Mouse (Mus musculus): ENCODE measurements at regions not wholly inside any gene's neighbourhood (a gene's known extent, or its start where the extent isn't known, plus 50 kb on each side); places are given as distances from the start of the nearest gene placed in this dataset.

DNA sequence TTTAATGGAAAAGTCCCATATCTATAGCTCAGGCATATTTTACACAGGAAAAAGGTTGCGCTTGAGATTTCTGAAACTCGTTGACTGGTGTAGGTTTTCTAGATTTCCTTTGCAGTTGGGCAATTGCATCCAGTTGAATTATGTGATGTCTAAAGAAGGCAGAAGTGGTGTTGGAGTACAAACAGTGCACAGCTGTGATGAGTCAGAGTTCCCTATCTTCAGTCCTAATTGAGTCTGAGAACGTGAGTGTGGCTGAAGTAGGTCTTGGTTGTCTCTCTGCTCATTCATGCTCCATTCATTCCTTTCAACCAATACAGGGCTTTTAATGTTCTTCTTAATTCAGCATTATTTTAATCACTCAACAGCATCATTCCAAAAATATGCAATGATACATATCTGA, 142.9 kb upstream of the Dpyd start:
- Histone ChIP-seq H3K9ac (ENCODE audit: low read depth, low read length) (no peak overlapping the region), H3K4me3 (ENCODE audit: low read length) (no peak overlapping the region), H3K36me3 (ENCODE audit: control insufficient read depth, insufficient read depth, low read length) (no peaks in the 10 kb centered on the region), H3K27ac (ENCODE audit: low read length) (no peak overlapping the region), H3K4me1 (ENCODE audit: control insufficient read depth, insufficient read depth, low read length) (no peaks in the 10 kb centered on the region), H3K4me2 (ENCODE audit: low read depth, low read length) (no peak overlapping the region), H3K27me3 (replicated peaks; ENCODE audit: control insufficient read depth, insufficient read depth, low read length) (no peaks in the 10 kb centered on the region), H3K9me3 (ENCODE audit: control insufficient read depth, low read length) (no peaks in the 10 kb centered on the region)
- WGBS: 70% methylated on average over 3 of the region's 3 CpGs
- no peak for ATAC-seq

GRCm38 (mm10) chr3:118421701-118422100, 140.2 kb upstream of the Dpyd start:
- ATAC-seq: no peak
- H3K4me3 ChIP-seq (ENCODE audit: low read length): no peak overlapping the region
- H3K36me3 ChIP-seq (ENCODE audit: control insufficient read depth, insufficient read depth, low read length): no peaks in the 10 kb centered on the region
- H3K9ac ChIP-seq (ENCODE audit: low read depth, low read length): no peak overlapping the region
- H3K4me1 ChIP-seq (ENCODE audit: control insufficient read depth, insufficient read depth, low read length): no peaks in the 10 kb centered on the region
- H3K4me2 ChIP-seq (ENCODE audit: low read depth, low read length): no peak overlapping the region
- H3K9me3 ChIP-seq (ENCODE audit: control insufficient read depth, low read length): no peaks in the 10 kb centered on the region
- H3K27me3 ChIP-seq (replicated peaks; ENCODE audit: control insufficient read depth, insufficient read depth, low read length): no peaks in the 10 kb centered on the region
- 34% methylated on average over 3 of the region's 3 CpGs for WGBS
- H3K27ac ChIP-seq (ENCODE audit: low read length): no peak overlapping the region

GRCm38 (mm10) chr3:118425748-118426147, 136.2 kb upstream of the Dpyd start:
- peak overlapping the region; percentile 33 for H3K4me3 ChIP-seq (ENCODE audit: low read length)
- no peaks in the 10 kb centered on the region for H3K27me3 ChIP-seq (replicated peaks; ENCODE audit: control insufficient read depth, insufficient read depth, low read length)
- H3K27ac ChIP-seq (ENCODE audit: low read length): no peak overlapping the region
- WGBS: 6% methylated on average over 19 of the region's 19 CpGs
- H3K4me1 ChIP-seq (ENCODE audit: control insufficient read depth, insufficient read depth, low read length): no peaks in the 10 kb centered on the region
- no peak overlapping the region for H3K9ac ChIP-seq (ENCODE audit: low read depth, low read length)
- no peaks in the 10 kb centered on the region for H3K9me3 ChIP-seq (ENCODE audit: control insufficient read depth, low read length)
- 0 out of 2 replicates have a peak, but pooled peaks have one; percentile 33 for ATAC-seq
- H3K4me2 ChIP-seq (ENCODE audit: low read depth, low read length): peak overlapping the region; percentile 49
- no peaks in the 10 kb centered on the region for H3K36me3 ChIP-seq (ENCODE audit: control insufficient read depth, insufficient read depth, low read length)

- no peak overlapping the region for H3K9ac ChIP-seq (ENCODE audit: low read depth, low read length)
- whole genome bisulfite sequencing: under 1% methylated on average over 5 of the region's 5 CpGs
Measured at GRCm38 (mm10) chr3:118428523-118428922, 133.4 kb upstream of the Dpyd start.

DNA sequence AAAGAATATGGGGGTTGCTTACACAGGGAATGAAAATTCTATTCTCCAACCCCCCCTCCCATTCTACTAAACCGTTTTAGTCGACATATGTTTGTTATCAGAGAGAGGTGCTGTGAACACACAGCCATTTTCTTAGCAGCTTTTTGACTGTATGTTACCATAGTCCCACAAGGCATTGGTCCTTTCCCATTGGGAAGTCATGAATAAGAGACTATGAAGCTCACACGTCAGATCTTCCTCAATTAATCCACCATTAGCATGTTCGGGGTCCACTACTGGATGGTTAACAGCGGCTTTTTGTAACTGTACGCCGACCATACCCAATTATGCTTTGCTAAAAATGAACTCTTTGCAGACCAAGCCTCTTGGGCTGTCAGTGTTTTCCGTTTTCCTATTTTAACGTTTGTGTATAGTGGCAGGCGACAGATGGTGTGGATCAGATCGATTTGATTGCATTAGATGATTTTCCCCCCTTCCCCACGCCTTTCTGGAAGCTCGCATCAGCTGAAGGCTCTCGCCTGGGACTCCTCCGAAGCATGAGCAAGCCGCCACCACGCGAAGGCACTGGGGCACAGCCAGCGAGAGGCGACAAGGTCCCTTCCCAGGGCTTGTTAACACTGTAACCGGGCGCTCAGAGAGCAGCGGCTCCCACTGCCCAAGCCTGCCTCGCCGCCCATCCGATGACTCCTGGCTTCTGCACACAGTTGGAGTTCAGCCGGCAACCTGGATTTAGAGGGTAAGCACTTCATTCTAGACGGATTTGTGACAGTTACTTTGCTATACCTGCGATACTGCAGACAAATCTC, 131.9 kb upstream of the Dpyd start:
- no peaks in the 10 kb centered on the region for H3K9me3 ChIP-seq (ENCODE audit: control insufficient read depth, low read length)
- H3K4me2 ChIP-seq (ENCODE audit: low read depth, low read length): peak overlapping the region; percentile 13
- 9% methylated on average over 29 of the region's 29 CpGs for WGBS
- peak overlapping the region; percentile 7 for H3K4me3 ChIP-seq (ENCODE audit: low read length)
- no peak overlapping the region for H3K9ac ChIP-seq (ENCODE audit: low read depth, low read length)
- H3K27me3 ChIP-seq (replicated peaks; ENCODE audit: control insufficient read depth, insufficient read depth, low read length): peaks cover 33% of the 10 kb centered on the region
- H3K4me1 ChIP-seq (ENCODE audit: control insufficient read depth, insufficient read depth, low read length): peaks cover 8% of the 10 kb centered on the region; the same call in 1 of the 2 replicates
- H3K27ac ChIP-seq (ENCODE audit: low read length): no peak overlapping the region
- no peaks in the 10 kb centered on the region for H3K36me3 ChIP-seq (ENCODE audit: control insufficient read depth, insufficient read depth, low read length)
- peak; percentile 39; the same call in 1 of the 2 replicates for ATAC-seq

More at GRCm38 (mm10) chr3:118428523-118428922, 133.4 kb upstream of the Dpyd start:
- no peak overlapping the region for H3K4me3 ChIP-seq (ENCODE audit: low read length)
- peaks cover 21% of the 10 kb centered on the region; the same call in 1 of the 2 replicates for H3K27me3 ChIP-seq (replicated peaks; ENCODE audit: control insufficient read depth, insufficient read depth, low read length)
- no peaks in the 10 kb centered on the region for H3K36me3 ChIP-seq (ENCODE audit: control insufficient read depth, insufficient read depth, low read length)
- H3K27ac ChIP-seq (ENCODE audit: low read length): no peak overlapping the region
- 0 out of 2 replicates have a peak, but pooled peaks cover 2% of the 10 kb centered on the region for H3K4me1 ChIP-seq (ENCODE audit: control insufficient read depth, insufficient read depth, low read length)
- no peak overlapping the region for H3K4me2 ChIP-seq (ENCODE audit: low read depth, low read length)
- no peaks in the 10 kb centered on the region for H3K9me3 ChIP-seq (ENCODE audit: control insufficient read depth, low read length)
- ATAC-seq: no peak

DNA sequence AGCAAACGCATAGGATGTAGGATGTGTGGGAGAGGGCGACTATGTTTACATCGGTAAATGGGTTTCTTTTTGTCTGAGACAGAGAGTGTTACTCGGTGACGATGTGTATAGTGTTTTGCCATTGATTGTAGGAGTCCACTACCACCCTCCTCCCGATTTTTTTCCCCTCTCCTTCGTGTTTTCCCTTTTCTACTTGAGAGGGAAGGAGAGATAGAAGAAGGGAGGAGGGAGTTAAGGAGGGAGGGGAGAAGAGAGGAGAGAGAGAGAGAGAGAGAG, 131.4 kb upstream of the Dpyd start:
- WGBS: 2% methylated on average over 7 of the region's 7 CpGs
- Histone ChIP-seq H3K27ac (ENCODE audit: low read length) (no peak overlapping the region), H3K9ac (ENCODE audit: low read depth, low read length) (no peak overlapping the region), H3K9me3 (ENCODE audit: control insufficient read depth, low read length) (no peaks in the 10 kb centered on the region), H3K4me1 (ENCODE audit: control insufficient read depth, insufficient read depth, low read length) (peaks cover 8% of the 10 kb centered on the region; the same call in 1 of the 2 replicates), H3K27me3 (replicated peaks; ENCODE audit: control insufficient read depth, insufficient read depth, low read length) (peaks cover 37% of the 10 kb centered on the region), H3K4me3 (ENCODE audit: low read length) (peak overlapping the region; percentile 7), H3K36me3 (ENCODE audit: control insufficient read depth, insufficient read depth, low read length) (no peaks in the 10 kb centered on the region), H3K4me2 (ENCODE audit: low read depth, low read length) (peak overlapping the region; percentile 13)
- ATAC-seq: no peak; the same call in 1 of the 2 replicates

DNA sequence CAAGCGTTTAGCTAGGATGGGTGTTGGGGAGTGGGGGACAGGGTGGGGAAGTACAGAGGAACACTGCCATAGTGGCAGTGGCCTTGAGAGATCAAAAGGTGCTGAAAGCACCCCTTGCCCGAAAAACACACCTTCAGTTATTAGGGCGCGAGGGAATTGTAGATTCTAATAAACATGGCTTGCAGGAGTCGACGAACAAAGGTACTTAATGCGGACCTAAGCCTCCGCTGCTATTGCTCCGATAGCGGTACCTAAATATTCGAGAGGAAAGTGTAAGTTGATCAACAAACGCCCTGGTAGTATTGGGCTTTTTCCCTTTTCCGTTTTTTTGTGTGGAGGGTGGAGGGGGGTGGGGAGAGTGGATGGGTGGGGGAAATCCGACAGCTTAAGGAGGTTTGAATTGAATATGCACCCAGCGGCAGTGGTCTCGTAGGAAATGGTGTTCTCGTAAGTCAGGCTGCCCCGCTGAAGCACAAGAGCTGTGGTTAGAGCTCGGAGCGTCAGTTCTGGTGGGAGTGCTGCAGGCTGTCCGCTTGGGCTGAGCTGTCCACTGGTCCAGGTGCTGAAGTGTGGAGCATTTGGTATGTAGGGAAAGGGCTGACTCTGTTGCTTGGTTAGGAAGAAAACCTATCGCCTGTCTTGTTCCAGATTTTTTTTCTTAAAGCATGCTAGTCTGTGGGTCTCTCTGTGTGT, 130.8 kb upstream of the Dpyd start:
- Histone ChIP-seq H3K36me3 (ENCODE audit: control insufficient read depth, insufficient read depth, low read length) (no peaks in the 10 kb centered on the region), H3K4me3 (ENCODE audit: low read length) (peak overlapping the region; percentile 35), H3K27me3 (replicated peaks; ENCODE audit: control insufficient read depth, insufficient read depth, low read length) (peaks cover 37% of the 10 kb centered on the region), H3K27ac (ENCODE audit: low read length) (no peak overlapping the region), H3K9ac (ENCODE audit: low read depth, low read length) (no peak overlapping the region), H3K9me3 (ENCODE audit: control insufficient read depth, low read length) (no peaks in the 10 kb centered on the region), H3K4me1 (ENCODE audit: control insufficient read depth, insufficient read depth, low read length) (peaks cover 8% of the 10 kb centered on the region; the same call in 1 of the 2 replicates), H3K4me2 (ENCODE audit: low read depth, low read length) (peak overlapping the region; percentile 58)
- ATAC-seq: peak; percentile 82
- WGBS: 2% methylated on average over 22 of the region's 22 CpGs

DNA sequence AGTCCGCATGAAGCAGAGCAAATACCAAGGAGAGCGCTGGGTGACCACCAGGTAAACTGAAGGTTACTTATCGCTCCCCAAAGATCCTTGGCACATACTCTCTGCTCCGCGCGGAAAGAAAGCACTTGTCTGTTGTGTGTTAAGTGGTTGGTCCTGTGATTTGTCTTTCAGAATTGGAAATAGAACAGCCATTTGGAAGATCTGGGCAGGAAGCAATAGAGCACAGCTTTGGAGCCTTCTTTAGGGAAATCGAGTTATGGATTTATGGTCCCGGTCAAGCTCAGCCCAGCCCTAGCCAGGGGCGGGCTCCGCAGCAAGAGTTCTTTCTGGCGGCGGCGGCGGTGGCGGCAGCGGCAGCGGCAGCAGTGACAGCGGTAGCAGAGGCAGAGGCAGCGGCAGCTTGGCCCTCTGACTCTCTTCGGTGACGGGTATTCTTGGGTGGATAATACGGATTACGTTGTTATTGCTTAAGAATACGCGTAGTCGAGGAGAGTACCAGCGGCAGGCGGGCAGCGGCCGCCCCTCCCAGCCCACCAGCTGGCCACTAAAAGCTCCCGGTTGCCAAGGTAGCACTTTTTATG, 128.4 kb upstream of the Dpyd start:
- Histone ChIP-seq H3K4me1 (ENCODE audit: control insufficient read depth, insufficient read depth, low read length) (peaks cover 8% of the 10 kb centered on the region; the same call in 1 of the 2 replicates), H3K9ac (ENCODE audit: low read depth, low read length) (peak overlapping the region; percentile 43; the same call in 1 of the 2 replicates), H3K9me3 (ENCODE audit: control insufficient read depth, low read length) (no peaks in the 10 kb centered on the region), H3K36me3 (ENCODE audit: control insufficient read depth, insufficient read depth, low read length) (no peaks in the 10 kb centered on the region), H3K4me2 (ENCODE audit: low read depth, low read length) (peak overlapping the region; percentile 80), H3K27ac (ENCODE audit: low read length) (no peak overlapping the region), H3K4me3 (ENCODE audit: low read length) (peak overlapping the region; percentile 54), H3K27me3 (replicated peaks; ENCODE audit: control insufficient read depth, insufficient read depth, low read length) (peaks cover 37% of the 10 kb centered on the region)
- no peak for ATAC-seq
- 1% methylated on average over 31 of the region's 31 CpGs for WGBS

DNA sequence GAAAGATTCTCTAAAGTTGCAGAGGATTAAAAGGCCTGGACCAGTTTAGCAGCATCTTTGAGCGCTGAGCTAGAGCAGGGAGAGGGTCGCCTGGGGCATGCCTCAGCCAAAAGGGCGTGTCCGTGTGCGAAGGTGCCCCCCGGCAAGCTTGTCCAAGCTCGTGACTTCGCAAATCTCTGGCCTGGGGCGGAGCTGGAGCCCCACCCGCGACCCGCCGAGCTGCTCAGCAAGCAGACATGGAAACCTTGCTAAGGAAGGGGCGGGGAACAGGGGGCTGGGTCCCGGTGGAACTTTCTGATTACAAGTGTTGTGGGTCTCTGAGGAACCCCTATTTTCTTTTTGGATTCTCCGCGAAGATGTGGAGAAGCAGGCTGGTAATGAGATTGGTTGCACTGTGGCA, 127.6 kb upstream of the Dpyd start:
- ATAC-seq: 0 out of 2 replicates have a peak, but pooled peaks have one; percentile 14
- no peaks in the 10 kb centered on the region for H3K9me3 ChIP-seq (ENCODE audit: control insufficient read depth, low read length)
- peaks cover 8% of the 10 kb centered on the region; the same call in 1 of the 2 replicates for H3K4me1 ChIP-seq (ENCODE audit: control insufficient read depth, insufficient read depth, low read length)
- H3K36me3 ChIP-seq (ENCODE audit: control insufficient read depth, insufficient read depth, low read length): no peaks in the 10 kb centered on the region
- H3K27me3 ChIP-seq (replicated peaks; ENCODE audit: control insufficient read depth, insufficient read depth, low read length): peaks cover 37% of the 10 kb centered on the region
- H3K27ac ChIP-seq (ENCODE audit: low read length): no peak overlapping the region
- 2% methylated on average over 17 of the region's 17 CpGs for WGBS
- H3K4me2 ChIP-seq (ENCODE audit: low read depth, low read length): peak overlapping the region; percentile 80
- H3K9ac ChIP-seq (ENCODE audit: low read depth, low read length): no peak overlapping the region
- H3K4me3 ChIP-seq (ENCODE audit: low read length): peak overlapping the region; percentile 54
